Mouse (Mus musculus): ENCODE results near the gene Dcaf6.

DNA sequence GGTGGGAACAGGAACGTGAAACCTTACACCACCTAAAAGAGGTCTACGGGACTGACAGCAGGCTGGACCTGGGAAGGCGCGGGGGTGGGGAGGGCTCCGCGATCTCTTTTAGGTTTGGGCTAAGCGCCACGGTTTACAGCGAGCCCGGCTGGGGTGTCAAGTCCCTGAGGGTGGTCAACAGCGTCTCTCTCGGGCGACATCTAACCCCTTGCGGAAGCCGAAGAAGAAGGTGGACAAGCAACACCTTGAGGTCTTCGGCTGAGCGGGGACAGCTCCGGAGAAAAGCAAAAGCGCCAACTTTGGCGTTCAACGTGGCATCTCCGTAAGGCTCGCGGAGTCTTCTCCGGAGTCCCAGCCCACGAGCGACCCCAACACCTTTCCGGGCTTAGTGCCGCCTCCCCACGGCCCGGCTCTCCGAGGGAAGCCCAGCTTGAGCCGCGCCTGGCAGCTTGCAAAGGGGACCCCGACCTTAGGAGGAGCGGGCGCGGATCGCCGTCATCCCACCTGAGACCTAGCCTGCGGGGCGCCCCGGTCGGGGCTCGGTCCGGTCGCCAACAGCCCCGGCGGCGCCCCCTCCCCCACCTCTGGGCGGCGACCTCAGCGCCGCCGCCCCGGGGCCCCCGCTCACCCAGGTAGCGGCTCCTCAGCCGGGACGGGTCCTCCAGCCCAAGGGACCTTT lies 633 bp downstream of the Dcaf6 start:
- TF ChIP-seq CTCF (IDR thresholded peaks at IDR 0.05; ENCODE audit: low read depth, low read length) = no peak
- no peak for TF ChIP-seq POLR2A (IDR thresholded peaks at IDR 0.05; ENCODE audit: borderline replicate concordance, low read depth, low read length)
